Mouse (Mus musculus) E14TG2a.4 (cell line): ENCODE measurements around the gene 2510009E07Rik.

Source experiments
- H3K27me3 ChIP-seq: 2 replicates; pipeline ENCODE4 v1.6.1; 2014; ENCODE audit warnings: low read length, control low read depth; ENCODE audit not compliant: insufficient read depth
- H3K36me3 ChIP-seq: 2 replicates; pipeline ENCODE4 v1.6.1; 2014; ENCODE audit warnings: low read length, control low read depth; ENCODE audit not compliant: insufficient read depth
- H3K4me1 ChIP-seq: replicated peaks from 2 replicates; pipeline ENCODE4 v1.6.1; 2014; ENCODE audit warnings: low read depth, low read length, control low read depth
- H3K4me3 ChIP-seq: replicated peaks from 2 replicates; pipeline ENCODE4 v1.5.1; 2014; ENCODE audit warnings: mild to moderate bottlenecking, low read length
- H3K9me3 ChIP-seq: 2 replicates; pipeline ENCODE4 v1.6.1; 2014; ENCODE audit warnings: low read length, control low read depth
- CTCF ChIP-seq: conservative IDR thresholded peaks from 2 replicates; pipeline ENCODE4 v1.5.1; 2014; ENCODE audit warnings: low read length
- NANOG ChIP-seq: IDR thresholded peaks from 2 replicates; pipeline ENCODE4 v1.6.1; 2014; ENCODE audit warnings: borderline replicate concordance, low read length, mixed read lengths
- POU5F1 ChIP-seq: IDR thresholded peaks from 2 replicates; pipeline ENCODE4 v1.6.1; 2014; ENCODE audit warnings: low read length, borderline replicate concordance

The 2510009E07Rik gene

DNA sequence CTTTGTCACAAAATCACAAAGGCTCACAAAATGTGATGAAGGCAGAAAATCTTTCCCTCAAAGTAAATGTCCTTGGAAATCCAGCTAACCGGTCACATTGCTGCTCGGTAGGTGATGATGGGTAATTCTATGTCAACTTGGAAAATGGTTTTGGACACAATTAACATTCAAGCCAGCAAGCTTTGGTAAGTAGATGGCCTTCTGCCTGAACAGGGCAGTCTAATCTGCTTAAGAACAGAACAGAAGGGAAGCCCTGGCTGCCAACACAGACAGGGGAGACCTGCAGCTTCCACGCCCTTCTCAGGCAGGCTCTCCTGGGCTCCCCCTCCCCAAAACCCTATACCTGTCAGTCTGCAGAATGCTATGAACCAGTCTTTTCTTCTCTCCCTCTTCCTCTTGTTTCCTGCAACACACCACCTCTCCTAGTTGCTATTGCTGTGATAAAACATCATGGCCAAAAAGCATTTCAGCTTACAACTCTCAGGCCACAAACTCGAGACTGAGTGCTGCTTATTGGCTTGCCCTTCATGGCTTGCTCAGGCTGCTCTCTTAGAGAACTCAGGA is 29.0 kb downstream of the 2510009E07Rik start:
- no peak for TF ChIP-seq POU5F1
- no peak for TF ChIP-seq NANOG
- TF ChIP-seq CTCF: no peak
- Histone ChIP-seq H3K36me3 (no peaks in the 10 kb centered on the region), H3K27me3 (peaks cover 8% of the 10 kb centered on the region; the same call in 1 of the 2 replicates), H3K4me3 (no peak overlapping the region), H3K9me3 (peaks cover 5% of the 10 kb centered on the region; the same call in 1 of the 2 replicates), H3K4me1 (peaks cover 27% of the 10 kb centered on the region)

DNA sequence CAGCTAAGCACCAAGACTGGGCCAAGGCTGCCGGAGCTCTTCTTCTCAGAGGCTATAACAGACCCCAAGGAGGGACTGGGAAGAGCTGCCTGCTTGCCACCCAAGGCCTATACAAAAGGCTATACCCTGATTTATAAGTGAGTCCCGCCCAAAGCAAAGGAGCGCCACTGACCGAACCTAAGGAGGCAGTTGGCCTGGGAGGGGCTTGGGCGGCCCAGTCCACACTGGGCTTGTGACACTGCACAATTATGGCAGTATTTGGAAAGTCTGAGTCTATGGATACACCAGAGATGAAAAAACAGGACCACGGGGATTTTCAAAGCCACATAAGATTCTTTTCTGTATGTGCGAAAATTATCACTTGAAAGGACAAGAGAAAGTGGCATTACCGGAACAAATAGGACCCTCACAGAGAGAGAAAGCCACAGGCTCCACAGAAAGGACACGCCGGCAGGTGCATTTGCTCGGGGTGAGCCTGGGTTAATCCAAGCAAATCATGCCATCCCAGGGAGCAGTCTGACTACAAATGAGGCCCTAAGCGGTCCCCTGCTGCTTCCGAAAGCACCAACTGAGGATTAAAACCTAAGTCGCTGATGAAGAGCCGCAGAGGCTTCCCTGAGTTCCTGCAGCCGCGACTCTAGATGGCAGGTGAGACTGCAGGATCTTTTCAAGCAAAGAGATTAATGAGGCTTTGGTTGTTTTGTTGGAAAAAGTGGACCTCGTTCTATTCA is 29.7 kb downstream of the 2510009E07Rik start:
- Histone ChIP-seq H3K4me1 (peaks cover 27% of the 10 kb centered on the region), H3K9me3 (peaks cover 5% of the 10 kb centered on the region; the same call in 1 of the 2 replicates), H3K27me3 (peaks cover 8% of the 10 kb centered on the region; the same call in 1 of the 2 replicates), H3K36me3 (no peaks in the 10 kb centered on the region), H3K4me3 (no peak overlapping the region)
- TF ChIP-seq POU5F1 (no peak), CTCF (no peak), NANOG (no peak)

DNA sequence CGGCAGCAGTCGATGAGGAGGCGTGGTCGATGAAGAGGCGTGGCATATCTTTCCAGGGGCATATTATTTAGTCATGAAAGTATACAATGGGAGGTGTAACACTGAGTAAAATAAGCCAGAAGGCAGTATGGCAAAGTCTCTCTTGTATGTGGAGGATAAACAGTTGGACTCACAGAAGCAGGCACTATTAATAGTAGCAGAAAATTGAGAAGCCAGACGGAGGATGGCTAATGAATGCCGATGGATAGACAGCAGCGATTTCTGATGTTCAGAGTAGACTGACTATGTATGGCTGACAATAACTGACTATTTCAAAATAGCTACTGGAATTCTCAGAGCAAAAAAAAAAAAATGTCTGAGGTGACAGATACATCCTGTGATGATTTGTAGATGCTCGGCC is 38.5 kb downstream of the 2510009E07Rik start:
- H3K4me1 ChIP-seq: no peaks in the 10 kb centered on the region
- no peak for TF ChIP-seq NANOG
- TF ChIP-seq CTCF: no peak
- TF ChIP-seq POU5F1: no peak
- no peak overlapping the region for H3K4me3 ChIP-seq
- no peaks in the 10 kb centered on the region for H3K36me3 ChIP-seq
- peaks cover 17% of the 10 kb centered on the region for H3K9me3 ChIP-seq
- H3K27me3 ChIP-seq: no peaks in the 10 kb centered on the region

DNA sequence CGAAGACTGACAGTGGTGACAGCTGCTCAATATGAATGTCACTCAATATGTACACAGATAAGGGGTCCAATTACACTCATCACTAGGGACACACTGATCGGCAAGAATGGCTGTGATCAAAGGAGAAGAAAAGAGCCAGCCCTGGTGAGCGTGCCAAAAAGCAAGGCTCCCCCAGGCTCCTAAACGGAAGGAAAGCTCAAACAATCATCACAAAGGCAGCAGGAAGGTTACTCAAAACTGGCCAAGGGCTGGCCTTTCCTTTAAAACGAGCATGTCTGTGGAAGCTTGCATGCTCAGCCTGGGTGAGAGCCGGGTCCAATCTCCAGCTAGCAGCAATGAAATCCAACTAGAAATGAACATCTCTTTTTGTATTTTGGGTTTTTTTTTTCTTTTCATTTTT is 39.2 kb downstream of the 2510009E07Rik start:
- Histone ChIP-seq H3K27me3 (no peaks in the 10 kb centered on the region), H3K4me1 (no peaks in the 10 kb centered on the region), H3K4me3 (no peak overlapping the region), H3K9me3 (peaks cover 17% of the 10 kb centered on the region), H3K36me3 (no peaks in the 10 kb centered on the region)
- no peak for TF ChIP-seq POU5F1
- TF ChIP-seq CTCF: no peak
- no peak for TF ChIP-seq NANOG

DNA sequence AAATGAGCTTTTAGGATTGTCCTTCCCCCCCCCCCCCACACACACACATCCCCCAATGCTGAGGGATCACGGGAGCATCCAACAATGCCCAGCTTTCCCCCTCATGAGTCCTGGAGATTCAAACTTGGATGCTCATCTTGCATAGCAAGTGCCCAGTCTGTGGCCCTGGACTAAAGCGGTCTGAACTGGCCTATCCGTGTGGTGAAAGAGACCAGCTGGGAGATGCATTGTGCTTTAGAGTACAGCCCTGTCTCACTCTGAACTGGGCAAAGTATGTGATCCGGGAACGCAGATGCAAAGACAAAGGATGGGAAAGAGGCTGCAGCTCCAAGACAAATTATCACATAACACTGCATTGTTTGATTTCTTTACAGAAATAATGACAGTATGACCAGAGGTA is 40.1 kb downstream of the 2510009E07Rik start:
- Histone ChIP-seq H3K9me3 (peaks cover 14% of the 10 kb centered on the region), H3K4me1 (no peaks in the 10 kb centered on the region)
- no peak for TF ChIP-seq CTCF
- TF ChIP-seq POU5F1: no peak
- TF ChIP-seq NANOG: no peak

DNA sequence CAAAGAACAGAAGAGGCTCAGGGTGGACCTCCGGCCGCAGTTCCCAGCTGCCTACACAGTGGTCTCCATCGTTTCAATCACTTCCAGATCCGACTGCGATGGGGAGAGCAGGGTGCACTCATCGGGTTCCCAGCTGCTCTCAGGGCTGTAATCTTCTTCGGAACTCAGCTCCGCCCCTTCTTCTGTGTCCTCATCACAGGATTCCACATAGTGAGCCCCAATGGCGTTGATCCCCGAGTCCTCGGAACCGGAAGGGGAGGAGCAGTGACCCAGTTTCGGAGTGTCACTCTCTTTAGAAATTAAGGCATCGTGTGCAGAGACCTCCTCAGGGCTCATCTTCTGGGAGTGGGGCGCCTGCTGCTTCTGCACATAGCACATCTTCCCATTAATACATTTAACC is 41.3 kb downstream of the 2510009E07Rik start:
- TF ChIP-seq POU5F1 (no peak), NANOG (no peak), CTCF (no peak)
- Histone ChIP-seq H3K36me3 (no peaks in the 10 kb centered on the region), H3K27me3 (no peaks in the 10 kb centered on the region), H3K4me1 (no peaks in the 10 kb centered on the region), H3K4me3 (no peak overlapping the region), H3K9me3 (peaks cover 9% of the 10 kb centered on the region)

More for the DNA sequence above, 40.1 kb downstream of the 2510009E07Rik start:
- Histone ChIP-seq H3K4me3 (no peak overlapping the region), H3K27me3 (no peaks in the 10 kb centered on the region), H3K36me3 (no peaks in the 10 kb centered on the region)

DNA sequence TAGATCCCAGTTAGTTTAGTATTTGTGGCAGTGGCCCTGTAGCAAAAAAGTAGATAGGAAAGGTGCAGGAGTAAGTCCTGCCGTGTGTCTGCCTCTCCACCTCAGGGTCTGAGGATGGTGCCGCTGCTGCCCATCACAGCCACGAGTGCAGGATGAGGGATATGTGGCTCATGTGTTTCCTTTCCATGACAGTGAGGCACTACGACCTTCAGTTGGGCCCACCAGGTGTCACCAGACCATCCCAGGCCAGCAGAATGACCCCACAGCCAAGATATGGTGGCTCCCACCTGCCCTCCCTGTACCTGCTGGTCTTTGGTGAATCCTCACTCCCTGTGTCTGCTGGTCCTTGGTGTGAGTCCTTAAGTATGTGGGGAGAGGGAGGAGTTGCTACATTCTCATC is 43.3 kb downstream of the 2510009E07Rik start:
- TF ChIP-seq CTCF: no peak
- TF ChIP-seq POU5F1: no peak
- no peak for TF ChIP-seq NANOG
- Histone ChIP-seq H3K9me3 (no peaks in the 10 kb centered on the region), H3K36me3 (no peaks in the 10 kb centered on the region), H3K4me1 (no peaks in the 10 kb centered on the region), H3K27me3 (no peaks in the 10 kb centered on the region), H3K4me3 (no peak overlapping the region)

DNA sequence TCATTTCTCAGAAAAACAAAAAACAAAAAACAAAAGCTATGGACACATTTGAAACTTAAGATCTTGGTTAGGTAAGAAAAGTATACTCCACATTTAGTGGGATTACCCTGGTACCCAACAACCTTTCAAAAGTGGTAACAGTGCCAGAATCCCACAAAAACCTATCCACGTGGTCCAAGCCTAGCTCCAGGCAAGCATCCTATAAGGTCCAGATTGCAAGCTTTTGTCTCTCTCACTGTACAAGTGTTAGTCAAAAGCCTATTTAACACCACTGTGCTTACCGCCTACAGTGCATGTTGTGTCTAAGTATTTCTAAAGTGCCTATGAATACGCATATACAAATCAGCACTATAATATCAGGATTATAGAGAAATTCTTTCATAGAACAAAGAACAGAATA is 44.2 kb downstream of the 2510009E07Rik start:
- no peak overlapping the region for H3K4me3 ChIP-seq
- no peaks in the 10 kb centered on the region for H3K27me3 ChIP-seq
- no peaks in the 10 kb centered on the region for H3K36me3 ChIP-seq
- TF ChIP-seq NANOG: no peak
- TF ChIP-seq CTCF: no peak
- no peak for TF ChIP-seq POU5F1
- no peaks in the 10 kb centered on the region for H3K4me1 ChIP-seq
- no peaks in the 10 kb centered on the region for H3K9me3 ChIP-seq

DNA sequence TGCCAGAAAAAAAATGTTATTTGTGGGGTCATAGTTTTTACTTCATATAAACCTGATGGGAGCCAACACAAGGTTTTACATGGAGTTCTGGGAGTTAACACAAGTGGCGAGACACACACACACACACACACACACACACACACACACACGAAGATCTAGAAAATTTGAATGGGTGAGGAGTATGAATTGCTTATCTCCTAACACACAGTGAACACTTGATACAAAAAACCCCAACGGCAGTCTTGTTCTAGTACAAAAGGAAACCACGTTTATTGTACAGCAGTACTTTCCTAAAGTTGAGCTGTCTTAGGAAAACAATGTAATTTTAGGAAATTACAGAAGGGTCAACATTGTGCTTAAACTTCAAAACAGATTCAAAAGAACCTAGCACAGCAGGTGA is 45.7 kb downstream of the 2510009E07Rik start:
- Histone ChIP-seq H3K4me1 (peaks cover 9% of the 10 kb centered on the region), H3K4me3 (no peak overlapping the region), H3K36me3 (no peaks in the 10 kb centered on the region), H3K9me3 (no peaks in the 10 kb centered on the region), H3K27me3 (no peaks in the 10 kb centered on the region)
- TF ChIP-seq CTCF: no peak
- no peak for TF ChIP-seq NANOG
- no peak for TF ChIP-seq POU5F1
